Comparison of ENCODE assay signal across 8 mouse cellular contexts in genomic region chr4:62761672-62762071, GRCm38 (mm10).
A peak's percentile ranks its signal among the peaks of the same experiment; 100 is the strongest.
DNase-seq lines count a peak whose midpoint lies in the region.

No protein-coding gene starts in this region.

- peak; percentile 51 to 67 for DNase-seq in urinary bladder, adult 18-20 months (ENCODE audit: low spot score in 2 of 2)
- no peak for DNase-seq in urinary bladder, adult 2 months (ENCODE audit: low spot score)
- DNase-seq in embryo, embryonic 11 days, result peak; percentile 85
- peak; percentile 78 to 89 for DNase-seq in gastrocnemius, postnatal 4 days (ENCODE audit: low spot score in 2 of 2)
- peak; percentile 79 for DNase-seq in kidney, adult 18-20 months
- peak; percentile 87 for DNase-seq in limb, embryonic 10.5 days (ENCODE audit: low spot score)
- peak; percentile 63 to 71 for DNase-seq in natural killer cell, adult 2 months (ENCODE audit: low spot score in 2 of 2)
- peak; percentile 81 for DNase-seq in splenic B cell, adult 2 months (ENCODE audit: low read depth, low spot score)

- peaks cover 20% of the 10 kb centered on the region for H3K4me1 ChIP-seq in limb, embryonic 10.5 days

- no peaks in the 10 kb centered on the region for H3K9me3 ChIP-seq in limb, embryonic 10.5 days (replicated peaks)

- peak overlapping the region; percentile 74; the same call in 1 of the 2 replicates for H3K27ac ChIP-seq in limb, embryonic 10.5 days

- no peaks in the 10 kb centered on the region for H3K36me3 ChIP-seq in limb, embryonic 10.5 days
- no peaks in the 10 kb centered on the region for H3K36me3 ChIP-seq in splenic B cell, adult 2 months (ENCODE audit: control insufficient read depth, insufficient read depth, low read length, poor library complexity, severe bottlenecking)

- no peaks in the 10 kb centered on the region for H3K27me3 ChIP-seq in limb, embryonic 10.5 days (ENCODE audit: low read depth, poor library complexity, severe bottlenecking)
- no peaks in the 10 kb centered on the region for H3K27me3 ChIP-seq in splenic B cell, adult 2 months (ENCODE audit: control insufficient read depth, insufficient read depth, low read length, poor library complexity, severe bottlenecking)

- H3K4me3 ChIP-seq in limb, embryonic 10.5 days, result no peak overlapping the region

- whole genome bisulfite sequencing in limb, embryonic 10.5 days, result 0% methylated on average over 1 of the region's 1 CpGs
